23 mouse cellular contexts compared by ENCODE assay signal in genomic region chr5:139073977-139074376, GRCm38 (mm10).
A peak's percentile ranks its signal among the peaks of the same experiment; 100 is the strongest.
DNase-seq lines count a peak whose midpoint lies in the region; ATAC-seq and TF ChIP-seq lines count a peak whose summit lies in the region.
"Had no signal": no experiment of that assay in that cellular context is flagged by ENCODE, and none has a peak within 500 bp of the region (broad histone marks: within the 10 kb centered on the region; RNA-seq: fewer than 3 reads in every experiment).

No protein-coding gene starts in this region.

- peak; percentile 12 to 46 for DNase-seq in kidney, adult 8-10 months
- peak; percentile 45 for DNase-seq in kidney, postnatal 10 days
- DNase-seq in heart, postnatal 25 days (ENCODE audit: low spot score), result no peak
- DNase-seq in left cerebral cortex, adult 8-10 months (ENCODE audit: low spot score in 2 of 2), result no peak
- DNase-seq: adrenal gland, postnatal 10 days; cerebellum, adult 8-10 months; gastrocnemius, postnatal 14 days; heart, adult 18-20 months; heart, postnatal 36 days; left cerebral cortex, postnatal 4 days; lung, embryonic 14.5 days had no signal

- no peaks in the 10 kb centered on the region for H3K9me3 ChIP-seq in intestine, embryonic 16.5 days (ENCODE audit: control insufficient read depth, low read length)
- H3K9me3 ChIP-seq: embryonic facial prominence, embryonic 15.5 days; hindbrain, embryonic 15.5 days; limb, embryonic 15.5 days; midbrain, embryonic 12.5 days; neural tube, embryonic 15.5 days had no signal

- no peaks in the 10 kb centered on the region for H3K36me3 ChIP-seq in intestine, embryonic 16.5 days (ENCODE audit: control insufficient read depth, insufficient read depth, low read length)
- no peaks in the 10 kb centered on the region for H3K36me3 ChIP-seq in small intestine, adult 2 months (ENCODE audit: control insufficient read depth, insufficient read depth, low read length)
- H3K36me3 ChIP-seq: embryonic facial prominence, embryonic 15.5 days; hindbrain, embryonic 15.5 days; limb, embryonic 15.5 days; midbrain, embryonic 12.5 days; neural tube, embryonic 15.5 days had no signal

- no peak for TF ChIP-seq CTCF in small intestine, adult 2 months (IDR thresholded peaks at IDR 0.05; ENCODE audit: extremely low read depth, insufficient read length, insufficient replicate concordance, low read depth, low read length)

- peak; percentile 88 for ATAC-seq in intestine, embryonic 16.5 days
- no peak for ATAC-seq in granulocyte monocyte progenitor cell, adult 5-6 weeks (replicated peaks; ENCODE audit: poor library complexity, severe bottlenecking)
- ATAC-seq: activated CD4-positive, CD25-positive, alpha-beta regulatory T cell, adult 4 months; forebrain, embryonic 16.5 days had no signal

- no peak overlapping the region for H3K4me2 ChIP-seq in intestine, embryonic 16.5 days (ENCODE audit: low read depth, low read length)
- H3K4me2 ChIP-seq: embryonic facial prominence, embryonic 15.5 days; hindbrain, embryonic 15.5 days; limb, embryonic 15.5 days; lung, embryonic 14.5 days; midbrain, embryonic 12.5 days; neural tube, embryonic 15.5 days had no signal

- H3K9ac ChIP-seq in intestine, embryonic 16.5 days (ENCODE audit: low read depth, low read length), result no peak overlapping the region
- H3K9ac ChIP-seq: embryonic facial prominence, embryonic 15.5 days; hindbrain, embryonic 15.5 days; limb, embryonic 15.5 days; liver, embryonic 14.5 days; lung, embryonic 14.5 days; midbrain, embryonic 12.5 days; neural tube, embryonic 15.5 days had no signal

- H3K4me1 ChIP-seq in intestine, embryonic 16.5 days (ENCODE audit: control insufficient read depth, insufficient read depth, low read length), result peaks cover 34% of the 10 kb centered on the region
- H3K4me1 ChIP-seq in small intestine, adult 2 months (ENCODE audit: control insufficient read depth, insufficient read depth, insufficient read length, low read length), result peaks cover 11% of the 10 kb centered on the region; the same call in 1 of the 2 replicates

- intact Hi-C loops in heart, postnatal 25 days (cut with DNase I), result no loop called here

- no peaks in the 10 kb centered on the region for H3K27me3 ChIP-seq in intestine, embryonic 16.5 days (replicated peaks; ENCODE audit: control insufficient read depth, insufficient read depth, low read length)
- no peaks in the 10 kb centered on the region for H3K27me3 ChIP-seq in small intestine, adult 2 months (ENCODE audit: control insufficient read depth, insufficient read depth, low read length)
- H3K27me3 ChIP-seq: embryonic facial prominence, embryonic 15.5 days; hindbrain, embryonic 15.5 days; limb, embryonic 15.5 days; midbrain, embryonic 12.5 days; neural tube, embryonic 15.5 days had no signal

- TF ChIP-seq POLR2A in small intestine, adult 2 months (IDR thresholded peaks at IDR 0.05; ENCODE audit: low read depth, low read length), result no peak

- WGBS in intestine, embryonic 16.5 days, result 47% methylated on average over 7 of the region's 7 CpGs
- WGBS in small intestine, adult 2 months, result 25% methylated on average over 7 of the region's 7 CpGs

- H3K27ac ChIP-seq in intestine, embryonic 16.5 days (ENCODE audit: low read length), result peak overlapping the region; percentile 56; the same call in 1 of the 2 replicates
- H3K27ac ChIP-seq in small intestine, adult 2 months (ENCODE audit: insufficient read depth, low read depth, low read length), result peak overlapping the region; percentile 46
- H3K27ac ChIP-seq: embryonic facial prominence, embryonic 15.5 days; hindbrain, embryonic 15.5 days; left cerebral cortex, adult 2 months; limb, embryonic 15.5 days; liver, embryonic 14.5 days; midbrain, embryonic 12.5 days; neural tube, embryonic 15.5 days had no signal

- H3K4me3 ChIP-seq in intestine, embryonic 16.5 days (ENCODE audit: low read length), result no peak overlapping the region
- H3K4me3 ChIP-seq in small intestine, adult 2 months (ENCODE audit: low read depth, low read length), result no peak overlapping the region
- H3K4me3 ChIP-seq: embryonic facial prominence, embryonic 15.5 days; hindbrain, embryonic 15.5 days; left cerebral cortex, adult 2 months; limb, embryonic 15.5 days; midbrain, embryonic 12.5 days; neural tube, embryonic 15.5 days had no signal

Comparison
In these comparisons a context has a peak if more than half of its experiments do, and no peak if none do; other contexts are left out.
1. DNase-seq: peak in kidney, adult 8-10 months (2 of 2) and kidney, postnatal 10 days (single experiment); none in heart, postnatal 25 days (single experiment) and left cerebral cortex, adult 8-10 months (0 of 2).